Mouse (Mus musculus) spleen, adult 18-20 months (tissue): Measurements from ENCODE around the gene Angpt4.

Experiments used
- DNase-seq, 2 experiments: peaks; one replicate each; pipeline ENCODE4 v3.0.0; 2022; ENCODE audit warnings: mixed read lengths in 2 of 2

Gene Angpt4

GRCm38 (mm10) chr2:151910919-151911500 is at the start of gene Angpt4:
TSS of gene Angpt4 (plus strand) at chr2:151911210.
- no peak for DNase-seq

DNA sequence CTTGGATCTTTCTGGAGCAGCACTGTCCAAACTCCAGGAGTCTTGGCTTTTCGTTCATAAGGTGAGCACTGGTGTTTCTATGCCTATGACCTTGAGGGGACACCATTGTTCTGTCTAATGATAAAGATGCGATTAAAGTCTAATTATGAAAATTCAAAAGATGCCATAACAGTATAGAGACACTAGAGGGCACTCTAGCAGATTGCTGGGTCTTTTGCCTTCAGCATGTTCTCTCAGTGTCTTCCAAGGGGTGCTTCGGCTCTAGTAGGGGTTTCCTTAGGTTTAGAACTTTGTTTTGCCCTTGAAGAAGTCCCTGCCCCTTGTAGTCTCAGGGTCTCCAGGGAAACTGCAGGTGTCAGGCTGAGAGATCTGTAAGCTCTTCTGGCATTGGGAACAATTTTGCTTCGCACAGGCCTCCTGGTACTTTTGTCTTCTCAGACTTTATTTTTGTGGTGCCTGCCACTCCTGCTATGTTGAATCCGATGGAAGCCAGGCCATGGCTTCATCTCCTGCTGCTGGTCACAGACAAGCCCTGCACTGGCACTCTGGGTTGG is 48.7 kb upstream of the Angpt4 start:
- no peak for DNase-seq

DNA sequence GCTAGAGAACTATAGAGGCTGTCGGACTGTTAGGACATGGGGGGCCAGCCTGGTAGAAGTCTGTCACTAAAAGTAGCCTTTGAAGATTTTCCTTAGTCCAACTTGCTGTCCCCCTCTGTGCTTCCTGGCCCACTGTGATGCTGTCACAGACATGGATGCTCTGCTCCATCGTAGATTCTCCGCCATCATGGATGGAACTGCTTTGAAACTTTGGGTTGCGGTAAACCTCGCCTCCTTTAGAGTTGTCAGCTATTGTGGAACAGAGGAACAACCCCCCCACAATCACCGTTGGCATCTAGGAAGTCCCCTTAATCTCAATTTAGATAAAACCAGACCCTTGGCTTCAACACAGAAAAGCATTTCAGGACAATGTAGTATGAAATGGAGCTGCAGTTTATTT is 46.1 kb upstream of the Angpt4 start:
- DNase-seq, result no peak

DNA sequence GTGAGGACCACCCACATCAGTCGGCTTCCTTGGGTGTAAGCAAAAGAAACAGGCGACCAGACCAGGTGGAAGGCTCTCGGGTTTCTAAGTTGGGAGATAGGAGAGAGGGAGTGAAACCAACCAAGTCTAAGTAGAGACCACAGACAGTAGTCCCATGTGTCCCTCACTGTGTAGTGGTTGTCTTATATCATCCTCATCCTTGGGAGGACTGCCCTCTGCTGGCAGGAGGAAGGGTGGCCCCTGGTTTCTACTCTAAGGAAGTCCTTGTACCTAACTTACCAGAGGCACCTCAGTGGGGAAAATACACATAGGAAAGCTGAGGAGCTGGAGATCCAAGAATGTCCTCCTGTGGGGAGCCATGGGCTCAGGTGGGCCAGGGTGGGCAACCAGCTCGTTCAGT is 44.5 kb upstream of the Angpt4 start:
- DNase-seq, result peak in 1 of 2 experiments; percentile 14

DNA sequence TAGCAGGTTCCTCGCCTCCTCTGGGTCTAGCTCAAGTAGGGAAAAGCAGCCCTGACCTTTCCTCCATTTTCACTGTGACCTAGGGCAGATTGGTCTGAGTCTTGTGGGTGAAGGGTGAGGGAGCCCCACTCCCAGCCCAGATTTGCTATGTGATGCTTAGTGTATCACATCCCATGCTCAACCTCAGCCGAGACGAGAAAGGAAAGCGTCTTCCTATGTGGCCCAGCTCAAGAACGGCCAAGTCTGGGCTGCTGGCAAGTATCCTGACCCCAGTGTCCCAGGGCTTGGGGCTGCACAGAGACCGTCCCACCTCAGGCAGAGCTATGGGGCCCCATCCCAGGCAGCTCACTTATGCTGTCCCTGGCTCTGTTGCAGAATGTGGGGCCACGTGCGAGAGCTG is 42.8 kb upstream of the Angpt4 start:
- no peak for DNase-seq

- peak in 1 of 2 experiments; percentile 5 for DNase-seq
These were observed 36.5 kb upstream of the Angpt4 start for GRCm38 (mm10) chr2:151874551-151874950.

DNA sequence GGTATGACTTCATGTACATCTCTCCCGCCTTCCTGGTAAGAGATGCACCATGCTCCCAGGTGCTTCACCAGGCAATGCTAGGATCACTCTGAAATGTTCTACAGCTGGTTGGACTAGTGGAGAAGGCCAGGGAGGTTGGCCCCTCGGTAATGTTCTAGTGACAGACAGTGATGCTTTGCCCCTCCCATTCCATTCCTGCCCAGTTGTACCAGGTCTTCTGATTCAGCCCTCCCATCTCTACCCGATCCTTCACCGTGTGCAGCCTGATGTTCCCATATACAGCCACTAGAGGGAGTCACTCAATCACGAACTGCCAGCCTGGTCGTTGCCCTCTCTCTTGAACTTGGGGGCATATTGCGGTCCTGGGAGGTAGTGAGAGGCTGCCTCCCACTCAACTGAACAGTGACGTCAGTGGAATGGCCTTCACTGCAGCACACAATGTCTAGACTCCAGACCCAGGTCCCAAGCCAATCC is 35.0 kb upstream of the Angpt4 start:
- peak in 1 of 2 experiments; percentile 32 for DNase-seq

DNA sequence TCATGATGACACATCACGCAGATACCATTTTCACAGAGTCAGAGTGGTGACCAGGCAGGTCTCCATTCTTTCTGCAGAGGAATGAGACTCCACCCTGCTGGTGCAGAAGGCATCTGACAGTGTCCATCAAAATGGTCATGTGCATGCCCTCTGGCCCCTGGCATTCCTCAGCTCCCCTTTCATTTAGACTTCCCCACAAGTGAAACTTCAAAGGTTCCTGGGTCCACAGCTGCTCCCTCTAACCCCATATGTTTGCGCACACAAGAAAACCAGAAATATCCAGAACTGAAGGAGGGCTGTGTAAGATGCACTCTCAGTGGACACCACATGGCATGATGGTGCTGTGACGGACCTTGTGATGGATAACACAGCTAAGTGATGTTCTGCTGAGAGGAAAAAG is 32.4 kb upstream of the Angpt4 start:
- no peak for DNase-seq

GRCm38 (mm10) chr2:151879760-151880159 is 31.2 kb upstream of the Angpt4 start:
- no peak for DNase-seq

DNA sequence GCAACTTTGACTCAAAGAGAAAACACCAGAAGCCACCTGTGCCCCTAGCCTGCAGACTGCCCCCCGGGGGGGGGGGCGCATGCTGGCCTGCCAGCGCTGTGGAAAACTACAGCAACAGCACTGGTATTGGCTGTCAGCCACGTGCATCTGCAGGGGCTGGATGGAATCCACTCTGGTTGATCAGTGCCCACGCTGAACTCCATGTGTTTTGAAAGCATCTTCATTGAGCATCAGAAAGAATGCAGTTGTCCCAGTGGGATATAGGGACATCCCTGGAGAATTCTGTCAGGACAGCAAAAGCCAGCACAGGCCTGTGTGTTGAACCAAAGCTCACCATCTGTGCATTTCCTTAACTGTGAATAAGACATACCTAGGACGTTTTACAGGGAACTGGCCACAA is 20.0 kb upstream of the Angpt4 start:
- DNase-seq, result no peak

DNA sequence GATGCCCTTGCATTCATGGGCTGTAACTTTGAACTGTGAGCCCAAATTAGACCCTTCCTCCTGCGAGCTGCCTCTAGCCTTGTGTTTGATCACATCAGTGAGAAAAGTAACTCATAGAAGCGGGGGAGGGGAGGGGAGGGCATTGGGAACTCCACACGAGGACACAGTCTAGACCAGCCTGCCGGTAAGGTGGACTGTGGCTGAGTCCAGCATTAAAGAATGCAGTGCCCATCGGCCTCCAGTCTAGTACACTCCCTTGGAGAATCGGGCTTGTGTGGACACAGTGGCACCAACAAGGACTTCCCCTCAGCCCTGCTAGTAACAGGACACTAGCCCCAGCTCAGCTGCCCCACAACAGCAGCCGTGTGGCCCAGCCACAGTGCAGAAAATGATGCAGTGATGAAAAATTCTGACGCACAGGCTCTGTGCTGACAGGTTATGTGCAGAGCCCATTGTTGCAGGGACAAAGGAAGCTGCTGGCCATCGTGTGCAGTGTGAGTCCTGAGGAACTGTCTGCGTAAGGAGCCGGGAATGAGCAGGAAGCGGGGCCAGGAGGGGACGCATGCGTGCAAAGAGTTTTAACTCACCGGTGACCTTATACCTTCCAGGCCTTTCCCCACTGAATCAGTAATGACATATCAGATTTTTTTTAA is 17.8 kb upstream of the Angpt4 start:
- DNase-seq, result no peak

GRCm38 (mm10) chr2:151894209-151894980 is 16.6 kb upstream of the Angpt4 start:
- no peak for DNase-seq

DNA sequence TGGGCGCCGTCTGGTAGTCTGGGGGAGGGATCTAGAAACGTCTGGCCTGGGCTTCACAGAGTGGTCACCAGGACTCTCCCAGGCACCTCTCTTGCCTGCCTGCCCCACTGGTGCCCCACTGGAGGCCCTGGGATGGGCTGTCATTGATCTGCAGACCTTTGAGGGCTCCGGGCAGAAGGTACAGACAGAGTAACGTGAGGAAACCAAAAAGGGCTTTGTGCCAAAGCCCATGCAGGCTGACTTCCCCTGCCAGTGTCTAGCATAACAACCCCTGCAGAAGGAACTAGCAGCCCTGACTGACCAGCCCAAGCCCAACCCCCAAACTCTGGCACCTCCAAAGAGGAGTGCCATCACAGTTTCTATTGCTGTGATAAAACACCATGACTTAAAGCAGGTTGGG is 15.1 kb upstream of the Angpt4 start:
- no peak for DNase-seq

- no peak for DNase-seq
These were observed 12.9 kb upstream of the Angpt4 start for GRCm38 (mm10) chr2:151898106-151898505.

- no peak for DNase-seq
These were observed 10.2 kb upstream of the Angpt4 start for GRCm38 (mm10) chr2:151900845-151901244.

DNA sequence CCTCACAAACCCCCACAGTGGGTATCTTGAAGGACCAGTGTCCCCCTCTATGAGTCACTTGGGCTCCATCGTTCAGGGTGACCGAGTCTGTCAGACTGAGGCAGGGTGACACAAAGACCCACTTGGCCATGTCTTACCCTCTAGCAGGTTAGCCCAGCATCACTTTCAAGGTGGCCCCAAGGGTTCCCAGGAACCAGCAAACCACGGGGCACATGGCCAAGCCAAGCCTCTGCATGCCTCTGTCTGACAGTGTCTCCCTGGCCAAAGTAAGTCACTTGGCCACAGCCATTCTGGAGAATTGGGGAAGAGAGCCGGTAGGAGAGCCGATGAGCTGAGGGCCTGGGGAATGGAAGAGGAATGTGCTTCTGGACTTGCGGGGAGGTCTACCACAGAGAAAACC is 7.7 kb upstream of the Angpt4 start:
- DNase-seq, result no peak

- no peak for DNase-seq
These were observed 7.1 kb upstream of the Angpt4 start for GRCm38 (mm10) chr2:151903933-151904332.

DNA sequence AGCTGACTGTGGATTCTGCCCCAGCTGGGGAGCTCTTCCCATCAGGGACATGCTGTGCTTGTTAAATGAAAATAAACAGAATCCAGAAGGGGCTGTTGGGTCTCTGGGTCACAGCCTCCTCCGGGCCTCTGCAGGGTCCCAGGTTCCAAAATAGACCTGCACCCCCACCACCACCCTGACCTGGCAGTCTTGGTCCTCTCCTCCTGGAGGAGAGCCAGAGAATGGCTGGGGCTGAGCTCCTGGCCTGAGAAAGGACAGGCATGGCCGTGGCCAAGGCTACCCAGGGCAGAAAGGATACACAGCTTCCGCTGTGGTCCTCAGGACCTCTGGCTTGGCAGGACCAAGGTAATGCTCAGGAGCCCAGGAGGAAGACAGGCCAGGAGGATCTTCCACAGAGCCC is 6.4 kb upstream of the Angpt4 start:
- DNase-seq, result no peak

DNA sequence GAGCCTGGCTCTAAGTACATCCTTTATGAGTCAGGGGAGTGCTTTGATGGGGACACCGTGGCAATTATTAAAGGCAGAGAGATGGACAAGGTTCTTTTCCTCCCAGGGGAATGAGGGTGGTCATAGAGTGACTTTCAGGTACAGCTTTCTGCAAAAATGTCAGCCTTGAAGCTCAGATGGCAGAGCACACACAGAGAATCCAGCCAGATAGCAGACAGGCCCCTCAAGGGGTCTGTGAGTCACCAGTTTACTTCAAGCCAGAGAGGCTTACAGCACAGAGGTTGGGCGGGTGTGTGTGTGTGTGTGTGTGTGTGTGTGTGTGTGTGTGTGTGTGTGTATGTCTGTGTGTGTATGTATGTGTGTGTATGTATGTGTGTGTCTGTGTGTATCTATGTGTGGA is 4.0 kb upstream of the Angpt4 start:
- no peak for DNase-seq

- DNase-seq, result no peak
These were observed 1.6 kb upstream of the Angpt4 start for GRCm38 (mm10) chr2:151909386-151909785.

- DNase-seq, result no peak
These were observed 512 bp upstream of the Angpt4 start for GRCm38 (mm10) chr2:151910498-151910897.

DNA sequence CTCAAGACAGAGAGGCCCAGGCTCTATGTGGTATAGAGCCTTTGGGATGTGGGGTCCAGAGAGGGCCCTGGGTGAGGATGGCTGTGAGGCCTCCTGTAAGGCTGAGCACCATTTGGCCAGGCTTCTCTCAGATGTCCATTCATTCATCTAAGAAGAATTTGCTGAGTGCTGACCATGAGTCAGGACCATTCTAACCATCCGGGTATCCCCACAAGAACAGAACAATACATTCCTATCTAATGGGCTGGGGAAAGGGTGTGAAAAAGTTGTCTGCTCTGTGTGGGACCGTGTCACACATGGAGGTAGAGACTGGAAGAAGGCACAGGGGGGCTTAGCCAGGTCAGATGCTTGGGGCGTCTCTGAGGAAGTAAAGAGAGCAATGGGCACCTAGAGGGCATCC is 741 bp downstream of the Angpt4 start:
- DNase-seq, result no peak

DNA sequence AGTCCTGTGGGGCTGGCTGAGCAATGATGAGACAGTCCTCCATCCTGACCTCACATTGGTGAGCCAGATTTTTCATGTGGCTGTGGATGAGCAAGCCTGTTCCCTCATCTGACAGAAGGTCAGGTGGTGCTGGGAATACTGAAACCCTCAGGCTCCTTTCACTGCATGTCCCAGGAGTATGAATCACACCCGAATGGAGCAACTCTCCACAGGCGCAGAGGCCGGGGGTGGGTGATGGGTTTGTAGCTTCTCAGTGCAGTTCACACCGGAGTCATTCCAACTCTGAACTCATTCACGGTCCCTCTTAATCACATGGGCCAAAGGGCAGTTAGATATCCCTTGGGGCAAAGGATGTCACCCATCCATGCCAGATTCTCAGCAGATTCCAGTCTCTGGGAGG is 3.1 kb downstream of the Angpt4 start:
- DNase-seq, result no peak

GRCm38 (mm10) chr2:151915111-151915510 is 4.1 kb downstream of the Angpt4 start:
- no peak for DNase-seq
